Mouse (Mus musculus): ENCODE measurements around the gene Cnih4. TPM values are rescaled to one million over a fixed set of nuclear protein-coding genes. Genes with fewer than 3 reads are reported as not detected.

Gene Cnih4
- 33.9 and 52.1 TPM in 2 replicates for polyA plus RNA-seq (2011; ENCODE audit: insufficient read depth, insufficient read length, low replicate concordance, missing spikeins)

GRCm38 (mm10) chr1:181143950-181144836 is at the start of gene Cnih4, which contains the start of gene Nvl:
Gene Cnih4, plus strand, starts transcription at chr1:181144693.
Gene Nvl, minus strand, starts transcription at chr1:181144204.
- Histone ChIP-seq H3K4me3 (replicated peaks; ENCODE audit: control insufficient read depth, low read depth, low read length) (peak within 1 kb of the TSS; percentile 82), H3K4me1 (ENCODE audit: control insufficient read depth, insufficient read depth, low read length) (no peaks in the 10 kb centered on the region; the same call in 1 of the 2 replicates), H3K27ac (ENCODE audit: control insufficient read depth, insufficient read depth, low read depth, low read length, poor library complexity) (peak within 1 kb of the TSS; percentile 93)
- TF ChIP-seq POLR2A (IDR thresholded peaks at IDR 0.05; ENCODE audit: borderline replicate concordance, control insufficient read depth, low read depth, low read length) = peak; percentile 58; the same call in 1 of the 2 replicates
- TF ChIP-seq CTCF (IDR thresholded peaks at IDR 0.05; ENCODE audit: control insufficient read depth, insufficient read depth, low read length) = no peak
- WGBS = under 1% methylated on average over 52 of the region's 52 CpGs

GRCm38 (mm10) chr1:181117112-181117511 is 27.4 kb upstream of the Cnih4 start:
- Histone ChIP-seq H3K27ac (ENCODE audit: control insufficient read depth, insufficient read depth, low read depth, low read length, poor library complexity) (no peak overlapping the region), H3K4me1 (ENCODE audit: control insufficient read depth, insufficient read depth, low read length) (no peaks in the 10 kb centered on the region), H3K4me3 (replicated peaks; ENCODE audit: control insufficient read depth, low read depth, low read length) (no peak overlapping the region)
- TF ChIP-seq POLR2A (IDR thresholded peaks at IDR 0.05; ENCODE audit: borderline replicate concordance, control insufficient read depth, low read depth, low read length) = no peak
- 63% methylated on average over 4 of the region's 4 CpGs for WGBS

DNA sequence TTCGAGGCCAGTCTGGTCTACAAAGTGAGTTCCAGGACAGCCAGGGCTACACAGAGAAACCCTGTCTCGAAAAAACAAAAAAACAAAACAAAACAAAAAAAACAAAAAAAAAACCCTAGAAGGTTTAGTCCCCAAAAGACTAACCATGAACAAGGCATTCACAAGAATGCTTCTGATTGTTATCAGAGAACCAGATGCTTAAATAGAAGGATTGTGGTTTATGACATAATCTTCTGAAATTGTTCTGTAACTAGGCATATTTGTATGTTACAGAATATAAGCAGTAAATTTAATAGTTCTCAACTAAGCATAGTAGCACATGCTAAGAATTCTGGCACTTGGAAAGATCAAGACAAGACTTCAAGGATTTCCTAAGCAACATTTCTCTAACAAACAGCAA is 20.3 kb upstream of the Cnih4 start:
- Histone ChIP-seq H3K27ac (ENCODE audit: control insufficient read depth, insufficient read depth, low read depth, low read length, poor library complexity) (no peak overlapping the region), H3K4me3 (replicated peaks; ENCODE audit: control insufficient read depth, low read depth, low read length) (no peak overlapping the region), H3K4me1 (ENCODE audit: control insufficient read depth, insufficient read depth, low read length) (no peaks in the 10 kb centered on the region)
- TF ChIP-seq POLR2A (IDR thresholded peaks at IDR 0.05; ENCODE audit: borderline replicate concordance, control insufficient read depth, low read depth, low read length) (no peak), CTCF (IDR thresholded peaks at IDR 0.05; ENCODE audit: control insufficient read depth, insufficient read depth, low read length) (no peak)
- 90% methylated on average over 2 of the region's 2 CpGs for WGBS

DNA sequence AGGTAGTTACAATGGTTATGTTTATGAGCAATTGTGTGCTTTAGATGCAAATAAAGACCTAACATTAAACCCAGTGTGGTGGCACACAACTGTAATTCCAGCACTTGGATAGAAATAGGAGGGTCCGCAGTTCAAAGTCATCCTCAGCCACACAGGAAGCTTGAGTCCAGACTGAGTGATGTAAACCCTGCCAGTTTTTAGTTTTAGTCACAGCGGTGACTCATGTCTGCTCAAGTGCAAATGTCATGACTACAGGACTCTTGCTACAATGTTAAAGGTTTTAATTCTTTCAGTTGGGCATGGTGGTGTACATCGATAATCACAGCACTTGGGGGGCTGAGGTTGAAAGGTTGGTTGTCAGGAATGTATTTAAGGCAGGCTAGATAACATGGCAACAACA is 18.6 kb upstream of the Cnih4 start:
- H3K4me3 ChIP-seq (replicated peaks; ENCODE audit: control insufficient read depth, low read depth, low read length) = no peak overlapping the region
- no peaks in the 10 kb centered on the region for H3K4me1 ChIP-seq (ENCODE audit: control insufficient read depth, insufficient read depth, low read length)
- TF ChIP-seq CTCF (IDR thresholded peaks at IDR 0.05; ENCODE audit: control insufficient read depth, insufficient read depth, low read length) (no peak), POLR2A (IDR thresholded peaks at IDR 0.05; ENCODE audit: borderline replicate concordance, control insufficient read depth, low read depth, low read length) (no peak)
- no peak overlapping the region for H3K27ac ChIP-seq (ENCODE audit: control insufficient read depth, insufficient read depth, low read depth, low read length, poor library complexity)
- 95% methylated on average over 3 of the region's 3 CpGs for WGBS

- 79% methylated on average over 9 of the region's 9 CpGs for WGBS
- no peak overlapping the region for H3K27ac ChIP-seq (ENCODE audit: control insufficient read depth, insufficient read depth, low read depth, low read length, poor library complexity)
- TF ChIP-seq POLR2A (IDR thresholded peaks at IDR 0.05; ENCODE audit: borderline replicate concordance, control insufficient read depth, low read depth, low read length) (no peak), CTCF (IDR thresholded peaks at IDR 0.05; ENCODE audit: control insufficient read depth, insufficient read depth, low read length) (no peak)
- no peaks in the 10 kb centered on the region for H3K4me1 ChIP-seq (ENCODE audit: control insufficient read depth, insufficient read depth, low read length)
- H3K4me3 ChIP-seq (replicated peaks; ENCODE audit: control insufficient read depth, low read depth, low read length) = no peak overlapping the region
Measured at GRCm38 (mm10) chr1:181126766-181127165, 17.7 kb upstream of the Cnih4 start.

- H3K27ac ChIP-seq (ENCODE audit: control insufficient read depth, insufficient read depth, low read depth, low read length, poor library complexity) = no peak overlapping the region
- TF ChIP-seq POLR2A (IDR thresholded peaks at IDR 0.05; ENCODE audit: borderline replicate concordance, control insufficient read depth, low read depth, low read length) (no peak), CTCF (IDR thresholded peaks at IDR 0.05; ENCODE audit: control insufficient read depth, insufficient read depth, low read length) (no peak)
- H3K4me3 ChIP-seq (replicated peaks; ENCODE audit: control insufficient read depth, low read depth, low read length) = no peak overlapping the region
- WGBS = 87% methylated on average over 6 of the region's 6 CpGs
- H3K4me1 ChIP-seq (ENCODE audit: control insufficient read depth, insufficient read depth, low read length) = no peaks in the 10 kb centered on the region
Measured at GRCm38 (mm10) chr1:181131915-181132314, 12.6 kb upstream of the Cnih4 start.

DNA sequence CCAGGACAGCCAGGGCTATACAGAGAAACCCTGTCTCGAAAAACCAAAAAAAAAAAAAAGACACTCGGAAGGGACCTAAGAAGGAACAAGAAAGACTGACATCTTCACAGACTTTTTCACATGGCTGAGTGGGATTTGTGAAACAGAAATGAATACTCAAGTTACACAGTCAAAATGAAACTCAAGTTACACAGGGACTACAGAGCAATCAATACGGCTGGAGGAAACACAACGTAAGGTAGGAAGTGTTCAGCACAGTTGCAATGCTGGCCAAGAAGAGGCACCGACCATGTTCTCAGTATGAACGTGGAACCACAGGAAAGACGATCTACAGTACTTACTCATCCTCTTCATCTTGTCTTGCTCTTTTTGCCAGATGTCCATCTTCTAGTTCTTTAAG is 5.8 kb upstream of the Cnih4 start:
- no peak overlapping the region for H3K27ac ChIP-seq (ENCODE audit: control insufficient read depth, insufficient read depth, low read depth, low read length, poor library complexity)
- no peak for TF ChIP-seq POLR2A (IDR thresholded peaks at IDR 0.05; ENCODE audit: borderline replicate concordance, control insufficient read depth, low read depth, low read length)
- TF ChIP-seq CTCF (IDR thresholded peaks at IDR 0.05; ENCODE audit: control insufficient read depth, insufficient read depth, low read length) = no peak
- no peaks in the 10 kb centered on the region for H3K4me1 ChIP-seq (ENCODE audit: control insufficient read depth, insufficient read depth, low read length)
- H3K4me3 ChIP-seq (replicated peaks; ENCODE audit: control insufficient read depth, low read depth, low read length) = no peak overlapping the region
- 83% methylated on average over 7 of the region's 7 CpGs for WGBS

- Histone ChIP-seq H3K27ac (ENCODE audit: control insufficient read depth, insufficient read depth, low read depth, low read length, poor library complexity) (peak overlapping the region; percentile 93), H3K4me3 (replicated peaks; ENCODE audit: control insufficient read depth, low read depth, low read length) (peak overlapping the region; percentile 82), H3K4me1 (ENCODE audit: control insufficient read depth, insufficient read depth, low read length) (no peaks in the 10 kb centered on the region; the same call in 1 of the 2 replicates)
- TF ChIP-seq POLR2A (IDR thresholded peaks at IDR 0.05; ENCODE audit: borderline replicate concordance, control insufficient read depth, low read depth, low read length) (no peak), CTCF (IDR thresholded peaks at IDR 0.05; ENCODE audit: control insufficient read depth, insufficient read depth, low read length) (no peak)
- WGBS = under 1% methylated on average over 12 of the region's 12 CpGs
Measured at GRCm38 (mm10) chr1:181143609-181143949, 914 bp upstream of the Cnih4 start.

All from bone marrow, adult 2 months (tissue).